Mouse (Mus musculus): ENCODE data around the gene Enkd1.

The Enkd1 gene

DNA sequence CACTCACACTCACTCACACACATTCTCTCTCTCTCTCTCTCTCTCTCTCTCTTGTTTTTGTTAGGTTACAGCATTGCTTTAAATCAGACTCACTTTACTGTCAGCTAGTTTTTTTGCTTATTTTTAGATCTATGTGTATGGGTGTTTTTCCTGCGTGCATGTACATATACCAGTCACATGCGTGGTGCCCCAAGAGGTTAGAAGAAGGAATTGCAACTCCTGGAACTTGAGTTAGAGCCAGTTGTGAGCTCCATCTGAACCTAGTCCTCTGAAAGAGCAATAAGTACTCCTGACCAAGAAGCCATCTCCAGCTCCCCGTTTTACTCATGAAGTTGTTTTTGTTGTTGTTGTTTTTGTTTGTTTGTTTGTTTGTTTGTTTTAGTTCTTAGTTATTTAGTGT lies 46.8 kb downstream of the Enkd1 start:
- DNase-seq (ENCODE audit: low spot score in 2 of 2), result no peak

- DNase-seq (ENCODE audit: low spot score in 2 of 2), result no peak
Measured at GRCm38 (mm10) chr8:105657641-105658040, 50.4 kb downstream of the Enkd1 start.
